Mouse (Mus musculus): ENCODE measurements around the gene Ppm1g. TPM values are rescaled to one million over a fixed set of nuclear protein-coding genes. Genes with fewer than 3 reads are reported as not detected.

Gene Ppm1g
- polyA plus RNA-seq, 1 experiment from 2014 or later: 177 TPM

- Histone ChIP-seq H3K36me3 (ENCODE audit: control insufficient read depth, insufficient read depth, low read length) (peaks cover 27% of the 10 kb centered on the region; the same call in 1 of the 2 replicates), H3K4me1 (replicated peaks; ENCODE audit: control insufficient read depth, insufficient read depth, low read length) (peaks cover 9% of the 10 kb centered on the region; the same call in 1 of the 2 replicates), H3K9ac (ENCODE audit: low read length) (no peak overlapping the region), H3K9me3 (ENCODE audit: control insufficient read depth, low read length) (peaks cover 5% of the 10 kb centered on the region), H3K27ac (ENCODE audit: low read depth, low read length) (no peak overlapping the region), H3K27me3 (ENCODE audit: control insufficient read depth, insufficient read depth, low read length) (no peaks in the 10 kb centered on the region), H3K4me2 (ENCODE audit: low read depth, low read length, severe bottlenecking) (no peak overlapping the region), H3K4me3 (ENCODE audit: low read depth, low read length) (no peak overlapping the region)
- no peak for ATAC-seq (replicated peaks; ENCODE audit: low FRiP score)
- DNase-seq (ENCODE audit: low spot score): no peak
- 94% methylated on average over 19 of the region's 19 CpGs for WGBS
These were observed 21.1 kb downstream of the Ppm1g start for GRCm38 (mm10) chr5:31199321-31199892.

GRCm38 (mm10) chr5:31198616-31199320 is 21.7 kb downstream of the Ppm1g start:
- Histone ChIP-seq H3K4me1 (replicated peaks; ENCODE audit: control insufficient read depth, insufficient read depth, low read length) (peaks cover 12% of the 10 kb centered on the region; the same call in 1 of the 2 replicates), H3K4me3 (ENCODE audit: low read depth, low read length) (no peak overlapping the region), H3K4me2 (ENCODE audit: low read depth, low read length, severe bottlenecking) (no peak overlapping the region), H3K36me3 (ENCODE audit: control insufficient read depth, insufficient read depth, low read length) (peaks cover 27% of the 10 kb centered on the region; the same call in 1 of the 2 replicates), H3K27ac (ENCODE audit: low read depth, low read length) (no peak overlapping the region), H3K9ac (ENCODE audit: low read length) (no peak overlapping the region), H3K9me3 (ENCODE audit: control insufficient read depth, low read length) (peaks cover 5% of the 10 kb centered on the region), H3K27me3 (ENCODE audit: control insufficient read depth, insufficient read depth, low read length) (no peaks in the 10 kb centered on the region)
- WGBS: 88% methylated on average over 5 of the region's 5 CpGs
- ATAC-seq (replicated peaks; ENCODE audit: low FRiP score) (no peak), DNase-seq (ENCODE audit: low spot score) (no peak)

GRCm38 (mm10) chr5:31198170-31198569 is 22.3 kb downstream of the Ppm1g start:
- Histone ChIP-seq H3K9me3 (ENCODE audit: control insufficient read depth, low read length) (peaks cover 5% of the 10 kb centered on the region), H3K4me1 (replicated peaks; ENCODE audit: control insufficient read depth, insufficient read depth, low read length) (peaks cover 12% of the 10 kb centered on the region; the same call in 1 of the 2 replicates), H3K27me3 (ENCODE audit: control insufficient read depth, insufficient read depth, low read length) (no peaks in the 10 kb centered on the region), H3K36me3 (ENCODE audit: control insufficient read depth, insufficient read depth, low read length) (peaks cover 24% of the 10 kb centered on the region; the same call in 1 of the 2 replicates), H3K9ac (ENCODE audit: low read length) (no peak overlapping the region), H3K4me2 (ENCODE audit: low read depth, low read length, severe bottlenecking) (no peak overlapping the region), H3K27ac (ENCODE audit: low read depth, low read length) (no peak overlapping the region), H3K4me3 (ENCODE audit: low read depth, low read length) (no peak overlapping the region)
- ATAC-seq (replicated peaks; ENCODE audit: low FRiP score) (no peak), DNase-seq (ENCODE audit: low spot score) (no peak)
- 90% methylated on average over 9 of the region's 9 CpGs for WGBS

GRCm38 (mm10) chr5:31197072-31197471 is 23.4 kb downstream of the Ppm1g start:
- Histone ChIP-seq H3K36me3 (ENCODE audit: control insufficient read depth, insufficient read depth, low read length) (peaks cover 24% of the 10 kb centered on the region; the same call in 1 of the 2 replicates), H3K4me2 (ENCODE audit: low read depth, low read length, severe bottlenecking) (no peak overlapping the region), H3K27ac (ENCODE audit: low read depth, low read length) (no peak overlapping the region), H3K4me3 (ENCODE audit: low read depth, low read length) (no peak overlapping the region), H3K27me3 (ENCODE audit: control insufficient read depth, insufficient read depth, low read length) (no peaks in the 10 kb centered on the region), H3K4me1 (replicated peaks; ENCODE audit: control insufficient read depth, insufficient read depth, low read length) (peaks cover 5% of the 10 kb centered on the region; the same call in 1 of the 2 replicates), H3K9ac (ENCODE audit: low read length) (no peak overlapping the region), H3K9me3 (ENCODE audit: control insufficient read depth, low read length) (peaks cover 5% of the 10 kb centered on the region)
- ATAC-seq (replicated peaks; ENCODE audit: low FRiP score): no peak
- no peak for DNase-seq (ENCODE audit: low spot score)
- 93% methylated on average over 12 of the region's 12 CpGs for whole genome bisulfite sequencing

GRCm38 (mm10) chr5:31196207-31196606 is 24.3 kb downstream of the Ppm1g start:
- H3K36me3 ChIP-seq (ENCODE audit: control insufficient read depth, insufficient read depth, low read length): peaks cover 24% of the 10 kb centered on the region; the same call in 1 of the 2 replicates
- no peak overlapping the region for H3K27ac ChIP-seq (ENCODE audit: low read depth, low read length)
- no peak overlapping the region for H3K9ac ChIP-seq (ENCODE audit: low read length)
- H3K9me3 ChIP-seq (ENCODE audit: control insufficient read depth, low read length): peaks cover 5% of the 10 kb centered on the region
- ATAC-seq (replicated peaks; ENCODE audit: low FRiP score): no peak
- DNase-seq (ENCODE audit: low spot score): no peak
- no peak overlapping the region for H3K4me2 ChIP-seq (ENCODE audit: low read depth, low read length, severe bottlenecking)
- H3K27me3 ChIP-seq (ENCODE audit: control insufficient read depth, insufficient read depth, low read length): no peaks in the 10 kb centered on the region
- 94% methylated on average over 10 of the region's 10 CpGs for WGBS
- H3K4me1 ChIP-seq (replicated peaks; ENCODE audit: control insufficient read depth, insufficient read depth, low read length): peaks cover 5% of the 10 kb centered on the region; the same call in 1 of the 2 replicates
- H3K4me3 ChIP-seq (ENCODE audit: low read depth, low read length): no peak overlapping the region

GRCm38 (mm10) chr5:31195671-31196070 is 24.8 kb downstream of the Ppm1g start:
- Histone ChIP-seq H3K27ac (ENCODE audit: low read depth, low read length) (no peak overlapping the region), H3K4me1 (replicated peaks; ENCODE audit: control insufficient read depth, insufficient read depth, low read length) (peaks cover 5% of the 10 kb centered on the region; the same call in 1 of the 2 replicates), H3K9ac (ENCODE audit: low read length) (no peak overlapping the region), H3K9me3 (ENCODE audit: control insufficient read depth, low read length) (peaks cover 5% of the 10 kb centered on the region), H3K27me3 (ENCODE audit: control insufficient read depth, insufficient read depth, low read length) (no peaks in the 10 kb centered on the region), H3K4me2 (ENCODE audit: low read depth, low read length, severe bottlenecking) (no peak overlapping the region), H3K4me3 (ENCODE audit: low read depth, low read length) (no peak overlapping the region), H3K36me3 (ENCODE audit: control insufficient read depth, insufficient read depth, low read length) (peaks cover 24% of the 10 kb centered on the region; the same call in 1 of the 2 replicates)
- DNase-seq (ENCODE audit: low spot score) (no peak), ATAC-seq (replicated peaks; ENCODE audit: low FRiP score) (no peak)
- WGBS: 96% methylated on average over 4 of the region's 4 CpGs

GRCm38 (mm10) chr5:31194486-31195485 is 25.7 kb downstream of the Ppm1g start:
- H3K27ac ChIP-seq (ENCODE audit: low read depth, low read length): no peak overlapping the region
- H3K4me1 ChIP-seq (replicated peaks; ENCODE audit: control insufficient read depth, insufficient read depth, low read length): 0 out of 2 replicates have a peak, but pooled peaks cover 3% of the 10 kb centered on the region
- no peak overlapping the region for H3K9ac ChIP-seq (ENCODE audit: low read length)
- H3K27me3 ChIP-seq (ENCODE audit: control insufficient read depth, insufficient read depth, low read length): no peaks in the 10 kb centered on the region
- peak overlapping the region; percentile 77; the same call in 1 of the 2 replicates for H3K4me2 ChIP-seq (ENCODE audit: low read depth, low read length, severe bottlenecking)
- H3K4me3 ChIP-seq (ENCODE audit: low read depth, low read length): peak overlapping the region; percentile 83
- no peak for ATAC-seq (replicated peaks; ENCODE audit: low FRiP score)
- 94% methylated on average over 16 of the region's 16 CpGs for WGBS
- H3K36me3 ChIP-seq (ENCODE audit: control insufficient read depth, insufficient read depth, low read length): peaks cover 22% of the 10 kb centered on the region; the same call in 1 of the 2 replicates
- no peaks in the 10 kb centered on the region for H3K9me3 ChIP-seq (ENCODE audit: control insufficient read depth, low read length)
- DNase-seq (ENCODE audit: low spot score): no peak

Data from forebrain, embryonic 11.5 days (tissue).